Mouse (Mus musculus) ES-E14 (cell line): ENCODE data around the gene Gm826.

Experiments used
- CHD2 ChIP-seq: IDR thresholded peaks from 2 replicates; pipeline ENCODE4 v1.6.1; 2014; ENCODE audit warnings: mild to moderate bottlenecking, low read depth, low read length, inconsistent platforms
- HCFC1 ChIP-seq: IDR thresholded peaks from 2 replicates; pipeline ENCODE4 v1.6.1; 2012; ENCODE audit warnings: low read length, inconsistent platforms, borderline replicate concordance; ENCODE audit not compliant: insufficient read depth
- ZC3H11A ChIP-seq: IDR thresholded peaks from 2 replicates; pipeline ENCODE4 v1.6.1; 2012; ENCODE audit warnings: low read depth, mild to moderate bottlenecking, inconsistent platforms, low read length, borderline replicate concordance
- ZNF384 ChIP-seq: IDR thresholded peaks from 2 replicates; pipeline ENCODE4 v1.6.1; 2012; ENCODE audit warnings: low read depth, low read length, inconsistent platforms

- TF ChIP-seq HCFC1 (no peak), ZC3H11A (no peak), CHD2 (no peak), ZNF384 (no peak)
Measured at GRCm38 (mm10) chr2:160339595-160339994, 5.6 kb upstream of the Gm826 start.
